Mouse (Mus musculus): ENCODE measurements around the gene Fam189b. TPM values are rescaled to one million over a fixed set of nuclear protein-coding genes. Genes with fewer than 3 reads are reported as not detected.
"Not testable (repeated sequence)": the region's sequence is repeated elsewhere in the genome, so short reads cannot be mapped to it uniquely, and the experiment has no call there.

Gene Fam189b
- total RNA-seq, 1 experiment = 9.3 TPM

GRCm38 (mm10) chr3:89215853-89216252 is 32.9 kb downstream of the Fam189b start:
- Histone ChIP-seq H3K4me1 (ENCODE audit: control insufficient read depth in 2 of 2, insufficient read depth in 2 of 2, low read length in 2 of 2, poor library complexity in 1 of 2) (peaks cover 3 to 17% of the 10 kb centered on the region in 2 experiments; a peak in 2 of 4 replicates), H3K36me3 (ENCODE audit: control insufficient read depth, insufficient read depth, low read length, poor library complexity, severe bottlenecking) (peaks cover 7% of the 10 kb centered on the region; the same call in 1 of the 2 replicates), H3K9ac (ENCODE audit: insufficient read depth, low read depth, low read length, poor library complexity, severe bottlenecking) (peak overlapping the region; percentile 71; the same call in 1 of the 2 replicates), H3K4me3 (ENCODE audit: insufficient read depth in 1 of 2, low read depth in 1 of 2, low read length in 2 of 2, poor library complexity in 1 of 2, severe bottlenecking in 1 of 2) (peak overlapping the region in 1 of 2 experiments; percentile 55; a peak in 1 of 4 replicates), H3K9me3 (ENCODE audit: control insufficient read depth, insufficient read depth, low read depth, low read length) (no peaks in the 10 kb centered on the region), H3K27ac (ENCODE audit: insufficient read depth, low read depth, low read length, poor library complexity, severe bottlenecking) (0 out of 2 replicates have a peak overlapping the region, but pooled peaks have one; percentile 33)
- peak; percentile 87 for DNase-seq (ENCODE audit: low read depth, low spot score)
- in situ Hi-C loops (cut with MboI; ENCODE audit: low sequenced_read_pairs in 2 of 2, unreplicated experiment in 2 of 2) = no loop called here
- TF ChIP-seq HCFC1 (IDR thresholded peaks at IDR 0.05; ENCODE audit: borderline replicate concordance, insufficient read depth, low read length) (no peak), CHD2 (IDR thresholded peaks at IDR 0.05; ENCODE audit: low read depth, low read length) (no peak), ZC3H11A (IDR thresholded peaks at IDR 0.05; ENCODE audit: borderline replicate concordance, low read depth, low read length) (no peak), MAFK (IDR thresholded peaks at IDR 0.05; ENCODE audit: insufficient read depth, low read depth, low read length) (no peak), ZNF384 (IDR thresholded peaks at IDR 0.05; ENCODE audit: low read depth, low read length) (no peak)

GRCm38 (mm10) chr3:89216407-89216806 is 33.5 kb downstream of the Fam189b start:
- H3K27ac ChIP-seq (ENCODE audit: insufficient read depth, low read depth, low read length, poor library complexity, severe bottlenecking); H3K9ac ChIP-seq (ENCODE audit: insufficient read depth, low read depth, low read length, poor library complexity, severe bottlenecking); H3K4me3 ChIP-seq (ENCODE audit: insufficient read depth in 1 of 2, low read depth in 1 of 2, low read length in 2 of 2, poor library complexity in 1 of 2, severe bottlenecking in 1 of 2); H3K36me3 ChIP-seq (ENCODE audit: control insufficient read depth, insufficient read depth, low read length, poor library complexity, severe bottlenecking); in situ Hi-C loops (cut with MboI; ENCODE audit: low sequenced_read_pairs in 2 of 2, unreplicated experiment in 2 of 2); DNase-seq (ENCODE audit: low read depth, low spot score); H3K9me3 ChIP-seq (ENCODE audit: control insufficient read depth, insufficient read depth, low read depth, low read length): not testable (repeated sequence)
- TF ChIP-seq ZNF384 (IDR thresholded peaks at IDR 0.05; ENCODE audit: low read depth, low read length) = peak; percentile 91
- H3K4me1 ChIP-seq (ENCODE audit: control insufficient read depth in 2 of 2, insufficient read depth in 2 of 2, low read length in 2 of 2, poor library complexity in 1 of 2) = peaks cover 3 to 17% of the 10 kb centered on the region in 2 experiments; a peak in 2 of 4 replicates

- in situ Hi-C loops (cut with MboI; ENCODE audit: low sequenced_read_pairs in 2 of 2, unreplicated experiment in 2 of 2) = no loop called here
- Histone ChIP-seq H3K27ac (ENCODE audit: insufficient read depth, low read depth, low read length, poor library complexity, severe bottlenecking) (no peak overlapping the region), H3K4me3 (ENCODE audit: insufficient read depth in 1 of 2, low read depth in 1 of 2, low read length in 2 of 2, poor library complexity in 1 of 2, severe bottlenecking in 1 of 2) (no peak overlapping the region), H3K4me1 (ENCODE audit: control insufficient read depth in 2 of 2, insufficient read depth in 2 of 2, low read length in 2 of 2, poor library complexity in 1 of 2) (peaks cover 0 to 17% of the 10 kb centered on the region in 2 experiments; a peak in 2 of 4 replicates), H3K9me3 (ENCODE audit: control insufficient read depth, insufficient read depth, low read depth, low read length) (no peaks in the 10 kb centered on the region), H3K9ac (ENCODE audit: insufficient read depth, low read depth, low read length, poor library complexity, severe bottlenecking) (no peak overlapping the region), H3K36me3 (ENCODE audit: control insufficient read depth, insufficient read depth, low read length, poor library complexity, severe bottlenecking) (peaks cover 13% of the 10 kb centered on the region; the same call in 1 of the 2 replicates)
- TF ChIP-seq HCFC1 (IDR thresholded peaks at IDR 0.05; ENCODE audit: borderline replicate concordance, insufficient read depth, low read length) (no peak), ZC3H11A (IDR thresholded peaks at IDR 0.05; ENCODE audit: borderline replicate concordance, low read depth, low read length) (no peak), ZNF384 (IDR thresholded peaks at IDR 0.05; ENCODE audit: low read depth, low read length) (no peak), MAFK (IDR thresholded peaks at IDR 0.05; ENCODE audit: insufficient read depth, low read depth, low read length) (no peak), CHD2 (IDR thresholded peaks at IDR 0.05; ENCODE audit: low read depth, low read length) (no peak)
- no peak for DNase-seq (ENCODE audit: low read depth, low spot score)
Observed at GRCm38 (mm10) chr3:89218271-89218670, 35.3 kb downstream of the Fam189b start.

- TF ChIP-seq ZNF384 (IDR thresholded peaks at IDR 0.05; ENCODE audit: low read depth, low read length) (no peak), MAFK (IDR thresholded peaks at IDR 0.05; ENCODE audit: insufficient read depth, low read depth, low read length) (no peak), ZC3H11A (IDR thresholded peaks at IDR 0.05; ENCODE audit: borderline replicate concordance, low read depth, low read length) (no peak), CHD2 (IDR thresholded peaks at IDR 0.05; ENCODE audit: low read depth, low read length) (no peak), HCFC1 (IDR thresholded peaks at IDR 0.05; ENCODE audit: borderline replicate concordance, insufficient read depth, low read length) (no peak)
- H3K36me3 ChIP-seq (ENCODE audit: control insufficient read depth, insufficient read depth, low read length, poor library complexity, severe bottlenecking) = peaks cover 16% of the 10 kb centered on the region; the same call in 1 of the 2 replicates
- no peak overlapping the region for H3K4me3 ChIP-seq (ENCODE audit: insufficient read depth in 1 of 2, low read depth in 1 of 2, low read length in 2 of 2, poor library complexity in 1 of 2, severe bottlenecking in 1 of 2)
- no peaks in the 10 kb centered on the region for H3K9me3 ChIP-seq (ENCODE audit: control insufficient read depth, insufficient read depth, low read depth, low read length)
- no peak overlapping the region for H3K9ac ChIP-seq (ENCODE audit: insufficient read depth, low read depth, low read length, poor library complexity, severe bottlenecking)
- DNase-seq (ENCODE audit: low read depth, low spot score) = no peak
- no peak overlapping the region for H3K27ac ChIP-seq (ENCODE audit: insufficient read depth, low read depth, low read length, poor library complexity, severe bottlenecking)
- in situ Hi-C loops (cut with MboI; ENCODE audit: low sequenced_read_pairs in 2 of 2, unreplicated experiment in 2 of 2) = no loop called here
- peaks cover 0 to 23% of the 10 kb centered on the region in 2 experiments; a peak in 3 of 4 replicates for H3K4me1 ChIP-seq (ENCODE audit: control insufficient read depth in 2 of 2, insufficient read depth in 2 of 2, low read length in 2 of 2, poor library complexity in 1 of 2)
Observed at GRCm38 (mm10) chr3:89219546-89219945, 36.6 kb downstream of the Fam189b start.

- Histone ChIP-seq H3K36me3 (ENCODE audit: control insufficient read depth, insufficient read depth, low read length, poor library complexity, severe bottlenecking) (peaks cover 16% of the 10 kb centered on the region; the same call in 1 of the 2 replicates), H3K9ac (ENCODE audit: insufficient read depth, low read depth, low read length, poor library complexity, severe bottlenecking) (no peak overlapping the region), H3K27ac (ENCODE audit: insufficient read depth, low read depth, low read length, poor library complexity, severe bottlenecking) (no peak overlapping the region), H3K9me3 (ENCODE audit: control insufficient read depth, insufficient read depth, low read depth, low read length) (no peaks in the 10 kb centered on the region), H3K4me3 (ENCODE audit: insufficient read depth in 1 of 2, low read depth in 1 of 2, low read length in 2 of 2, poor library complexity in 1 of 2, severe bottlenecking in 1 of 2) (no peak overlapping the region), H3K4me1 (ENCODE audit: control insufficient read depth in 2 of 2, insufficient read depth in 2 of 2, low read length in 2 of 2, poor library complexity in 1 of 2) (peaks cover 6 to 24% of the 10 kb centered on the region in 2 experiments)
- in situ Hi-C loops (cut with MboI; ENCODE audit: low sequenced_read_pairs in 2 of 2, unreplicated experiment in 2 of 2) = no loop called here
- TF ChIP-seq ZC3H11A (IDR thresholded peaks at IDR 0.05; ENCODE audit: borderline replicate concordance, low read depth, low read length) (no peak), HCFC1 (IDR thresholded peaks at IDR 0.05; ENCODE audit: borderline replicate concordance, insufficient read depth, low read length) (no peak), ZNF384 (IDR thresholded peaks at IDR 0.05; ENCODE audit: low read depth, low read length) (no peak), MAFK (IDR thresholded peaks at IDR 0.05; ENCODE audit: insufficient read depth, low read depth, low read length) (no peak), CHD2 (IDR thresholded peaks at IDR 0.05; ENCODE audit: low read depth, low read length) (no peak)
- DNase-seq (ENCODE audit: low read depth, low spot score) = no peak
Observed at GRCm38 (mm10) chr3:89221167-89221566, 38.2 kb downstream of the Fam189b start.

Data from ES-E14 (cell line).